15 mouse cellular contexts compared by ENCODE assay signal in the genomic region with DNA sequence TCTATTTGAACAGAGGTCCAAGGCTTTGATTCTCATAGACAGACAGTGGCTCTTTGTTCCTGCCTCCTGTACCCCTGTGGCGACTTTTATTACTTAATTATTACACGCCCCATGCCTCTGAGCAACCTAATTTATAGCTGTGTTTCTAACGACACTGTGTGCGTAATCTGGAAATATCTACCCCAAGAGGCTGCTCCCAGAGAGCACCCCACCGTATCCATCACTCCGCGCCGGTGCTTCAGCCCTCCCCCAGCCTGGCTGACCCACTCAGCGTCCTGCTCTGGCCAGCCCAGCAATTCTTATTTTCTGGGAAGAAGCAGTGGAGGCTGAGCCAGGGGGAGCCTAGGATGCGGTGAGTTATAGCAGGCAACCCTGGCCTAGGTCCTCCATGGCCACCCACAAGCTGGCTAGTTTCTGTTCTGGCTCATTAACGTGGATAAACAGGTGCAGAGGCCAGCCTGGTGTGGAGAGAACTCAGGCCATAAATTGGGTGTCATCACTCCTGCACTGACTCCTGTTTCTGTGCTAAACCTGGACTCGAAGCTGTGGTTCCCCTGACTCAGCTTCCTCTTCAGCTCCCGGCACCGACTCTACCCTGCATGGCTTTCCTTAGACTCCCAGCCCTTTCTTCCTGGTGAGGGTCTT. TPM values are rescaled to one million over a fixed set of nuclear protein-coding genes. Genes with fewer than 3 reads are reported as not detected.
DNase-seq lines count a peak whose midpoint lies in the region; ATAC-seq and TF ChIP-seq lines count a peak whose summit lies in the region.
"Had no signal": no experiment of that assay in that cellular context is flagged by ENCODE, and none has a peak within 500 bp of the region (broad histone marks: within the 10 kb centered on the region; RNA-seq: fewer than 3 reads in every experiment).

No protein-coding gene starts in this region.

- H3K9me3 ChIP-seq in forebrain, embryonic 12.5 days, result no peaks in the 10 kb centered on the region
- H3K9me3 ChIP-seq in forebrain, embryonic 16.5 days (ENCODE audit: control insufficient read depth, low read length), result no peaks in the 10 kb centered on the region
- H3K9me3 ChIP-seq in kidney, postnatal 0 days (replicated peaks; ENCODE audit: low read length), result no peaks in the 10 kb centered on the region
- H3K9me3 ChIP-seq in hindbrain, embryonic 15.5 days, result no peaks in the 10 kb centered on the region
- H3K9me3 ChIP-seq in neural tube, embryonic 14.5 days (ENCODE audit: control insufficient read depth, low read length), result no peaks in the 10 kb centered on the region
- H3K9me3 ChIP-seq: liver, embryonic 13.5 days had no signal

- 0 out of 2 replicates have a peak overlapping the region, but pooled peaks have one; percentile 21 for H3K9ac ChIP-seq in forebrain, embryonic 12.5 days
- H3K9ac ChIP-seq in forebrain, embryonic 16.5 days (replicated peaks; ENCODE audit: low read depth, low read length), result no peak overlapping the region
- H3K9ac ChIP-seq in kidney, postnatal 0 days (ENCODE audit: low read depth, low read length), result no peak overlapping the region
- no peak overlapping the region for H3K9ac ChIP-seq in hindbrain, embryonic 15.5 days
- H3K9ac ChIP-seq in neural tube, embryonic 14.5 days (replicated peaks; ENCODE audit: low read depth, low read length), result peak overlapping the region; percentile 21; the same call in 1 of the 2 replicates
- H3K9ac ChIP-seq: liver, embryonic 13.5 days had no signal

- no peaks in the 10 kb centered on the region for H3K36me3 ChIP-seq in forebrain, embryonic 12.5 days (replicated peaks)
- H3K36me3 ChIP-seq in forebrain, embryonic 16.5 days (ENCODE audit: control insufficient read depth, insufficient read depth), result no peaks in the 10 kb centered on the region
- no peaks in the 10 kb centered on the region for H3K36me3 ChIP-seq in kidney, postnatal 0 days (ENCODE audit: insufficient read depth, low read length)
- no peaks in the 10 kb centered on the region for H3K36me3 ChIP-seq in hindbrain, embryonic 15.5 days
- H3K36me3 ChIP-seq in neural tube, embryonic 14.5 days (ENCODE audit: control insufficient read depth, insufficient read depth, low read length), result no peaks in the 10 kb centered on the region
- H3K36me3 ChIP-seq: liver, embryonic 13.5 days had no signal

- peak overlapping the region; percentile 13; the same call in 1 of the 2 replicates for H3K4me2 ChIP-seq in forebrain, embryonic 12.5 days
- no peak overlapping the region for H3K4me2 ChIP-seq in forebrain, embryonic 16.5 days (ENCODE audit: low read length)
- no peak overlapping the region for H3K4me2 ChIP-seq in kidney, postnatal 0 days (ENCODE audit: low read length)
- H3K4me2 ChIP-seq in hindbrain, embryonic 15.5 days, result 0 out of 2 replicates have a peak overlapping the region, but pooled peaks have one; percentile 12
- peak overlapping the region; percentile 11; the same call in 1 of the 2 replicates for H3K4me2 ChIP-seq in neural tube, embryonic 14.5 days (ENCODE audit: low read depth, low read length)
- H3K4me2 ChIP-seq: liver, embryonic 13.5 days had no signal

- 0 out of 2 replicates have a peak overlapping the region, but pooled peaks have one; percentile 32 for H3K27ac ChIP-seq in forebrain, embryonic 12.5 days
- no peak overlapping the region for H3K27ac ChIP-seq in forebrain, embryonic 16.5 days (ENCODE audit: low read length)
- no peak overlapping the region for H3K27ac ChIP-seq in kidney, postnatal 0 days
- peak overlapping the region; percentile 46 for H3K27ac ChIP-seq in hindbrain, embryonic 15.5 days (replicated peaks)
- H3K27ac ChIP-seq in neural tube, embryonic 14.5 days (ENCODE audit: low read depth, low read length), result peak overlapping the region; percentile 68
- H3K27ac ChIP-seq: liver, embryonic 13.5 days had no signal

- no peak overlapping the region for H3K4me3 ChIP-seq in forebrain, embryonic 12.5 days (replicated peaks)
- H3K4me3 ChIP-seq in forebrain, embryonic 16.5 days (replicated peaks; ENCODE audit: low read length), result no peak overlapping the region
- H3K4me3 ChIP-seq in kidney, postnatal 0 days (replicated peaks; ENCODE audit: low read depth, low read length), result no peak overlapping the region
- no peak overlapping the region for H3K4me3 ChIP-seq in hindbrain, embryonic 15.5 days
- H3K4me3 ChIP-seq in neural tube, embryonic 14.5 days (ENCODE audit: low read depth, low read length), result no peak overlapping the region
- H3K4me3 ChIP-seq: erythroblast, embryonic 14.5 days; liver, embryonic 13.5 days had no signal

- WGBS in forebrain, embryonic 12.5 days, result 41% methylated on average over 14 of the region's 14 CpGs
- 30% methylated on average over 14 of the region's 14 CpGs for WGBS in forebrain, embryonic 16.5 days
- WGBS in kidney, postnatal 0 days, result 12% methylated on average over 14 of the region's 14 CpGs
- WGBS in hindbrain, embryonic 15.5 days, result 27% methylated on average over 14 of the region's 14 CpGs
- 8% methylated on average over 14 of the region's 14 CpGs for whole genome bisulfite sequencing in neural tube, embryonic 14.5 days

- TF ChIP-seq CTCF in kidney, postnatal 0 days (IDR thresholded peaks at IDR 0.05; ENCODE audit: low read depth), result no peak

- DNase-seq in kidney, postnatal 0 days (ENCODE audit: low spot score), result peak; percentile 85
- no peak for DNase-seq in kidney, postnatal 10 days
- DNase-seq in left cerebral cortex, adult 9 months (ENCODE audit: low spot score in 2 of 2), result no peak
- DNase-seq in frontal cortex, postnatal 25 days (ENCODE audit: low spot score in 2 of 2), result no peak
- DNase-seq: cerebellum, postnatal 25 days; heart, adult 18-20 months; heart, postnatal 14 days; kidney, postnatal 25 days; liver, embryonic 13.5 days; thymus, adult 18-20 months had no signal

- ATAC-seq in forebrain, embryonic 12.5 days (ENCODE audit: low FRiP score), result no peak
- no peak for ATAC-seq in forebrain, embryonic 16.5 days
- ATAC-seq in kidney, postnatal 0 days (replicated peaks; ENCODE audit: low FRiP score, low read depth), result peak; percentile 76
- ATAC-seq in hindbrain, embryonic 15.5 days (ENCODE audit: low FRiP score, low read depth), result peak; percentile 68
- peak; percentile 88 for ATAC-seq in neural tube, embryonic 14.5 days (ENCODE audit: low read depth)

- peaks cover 36% of the 10 kb centered on the region for H3K4me1 ChIP-seq in forebrain, embryonic 12.5 days
- H3K4me1 ChIP-seq in forebrain, embryonic 16.5 days (replicated peaks; ENCODE audit: control insufficient read depth, insufficient read depth, low read length), result 0 out of 2 replicates have a peak, but pooled peaks cover 4% of the 10 kb centered on the region
- H3K4me1 ChIP-seq in kidney, postnatal 0 days (replicated peaks; ENCODE audit: insufficient read depth, low read length), result no peaks in the 10 kb centered on the region
- peaks cover 14% of the 10 kb centered on the region for H3K4me1 ChIP-seq in hindbrain, embryonic 15.5 days (replicated peaks)
- H3K4me1 ChIP-seq in neural tube, embryonic 14.5 days (ENCODE audit: control insufficient read depth, insufficient read depth, low read length), result peaks cover 18% of the 10 kb centered on the region
- H3K4me1 ChIP-seq: liver, embryonic 13.5 days had no signal

- peaks cover 69% of the 10 kb centered on the region for H3K27me3 ChIP-seq in forebrain, embryonic 12.5 days
- H3K27me3 ChIP-seq in forebrain, embryonic 16.5 days (replicated peaks; ENCODE audit: control insufficient read depth, insufficient read depth, low read length), result no peaks in the 10 kb centered on the region
- peaks cover 28% of the 10 kb centered on the region; the same call in 1 of the 2 replicates for H3K27me3 ChIP-seq in kidney, postnatal 0 days (ENCODE audit: insufficient read depth, low read length)
- H3K27me3 ChIP-seq in hindbrain, embryonic 15.5 days, result peaks cover 16% of the 10 kb centered on the region; the same call in 1 of the 2 replicates
- peaks cover 2% of the 10 kb centered on the region; the same call in 1 of the 2 replicates for H3K27me3 ChIP-seq in neural tube, embryonic 14.5 days (ENCODE audit: control insufficient read depth, insufficient read depth, low read length)

RNA-seq across cellular contexts. Expression of a gene that starts 49.8 kb away (rescaled TPM):
- polyA plus RNA-seq in forebrain, embryonic 12.5 days (2016; fragmentation: Nextera tagmentation; extraction: Ambion mirVana), result 4.4 and 5.7 TPM in 2 replicates
- 0.83 and 0.89 TPM in 2 replicates for polyA plus RNA-seq in forebrain, embryonic 16.5 days (2015; fragmentation: Nextera tagmentation; extraction: Ambion mirVana)
- not detected in 2 replicates for polyA plus RNA-seq in kidney, postnatal 0 days (2015; fragmentation: Nextera tagmentation; extraction: Ambion mirVana)
- polyA plus RNA-seq in hindbrain, embryonic 15.5 days (2015; fragmentation: Nextera tagmentation; extraction: Ambion mirVana), result 43.3 and 60.4 TPM in 2 replicates
- 4.5 and 4.7 TPM in 2 replicates for polyA plus RNA-seq in neural tube, embryonic 14.5 days (2014; fragmentation: Nextera tagmentation; extraction: Ambion mirVana)
- polyA plus RNA-seq: erythroblast, embryonic 14.5 days; liver, embryonic 13.5 days had no signal

Comparison
In these comparisons a context has a peak if more than half of its experiments do, and no peak if none do; other contexts are left out.
1. H3K27ac ChIP-seq: peak in forebrain, embryonic 12.5 days (single experiment), hindbrain, embryonic 15.5 days (single experiment) and neural tube, embryonic 14.5 days (single experiment); none in forebrain, embryonic 16.5 days (single experiment) and kidney, postnatal 0 days (single experiment).
2. H3K4me2 ChIP-seq: peak in forebrain, embryonic 12.5 days (single experiment), hindbrain, embryonic 15.5 days (single experiment) and neural tube, embryonic 14.5 days (single experiment); none in forebrain, embryonic 16.5 days (single experiment) and kidney, postnatal 0 days (single experiment).
3. H3K9ac ChIP-seq: peak in forebrain, embryonic 12.5 days (single experiment) and neural tube, embryonic 14.5 days (single experiment); none in forebrain, embryonic 16.5 days (single experiment), kidney, postnatal 0 days (single experiment) and hindbrain, embryonic 15.5 days (single experiment).
4. ATAC-seq: peak in kidney, postnatal 0 days (single experiment), hindbrain, embryonic 15.5 days (single experiment) and neural tube, embryonic 14.5 days (single experiment); none in forebrain, embryonic 12.5 days (single experiment) and forebrain, embryonic 16.5 days (single experiment).